Mouse (Mus musculus): ENCODE results near the gene Zfp710. TPM values are rescaled to one million over a fixed set of nuclear protein-coding genes. Genes with fewer than 3 reads are reported as not detected.
"Not testable (repeated sequence)": the region's sequence is repeated elsewhere in the genome, so short reads cannot be mapped to it uniquely, and the experiment has no call there.

The Zfp710 gene
- total and polyA plus RNA-seq, 3 experiments, result 14.8 to 19.1 TPM; not detected in 1

- no peak for TF ChIP-seq MEF2A (IDR thresholded peaks at IDR 0.05; ENCODE audit: extremely low read depth, insufficient replicate concordance, low read depth, low read length, poor library complexity, severe bottlenecking)
- TF ChIP-seq TBP (IDR thresholded peaks at IDR 0.05; ENCODE audit: low read depth, low read length), result no peak
- no peak for TF ChIP-seq MAFK (IDR thresholded peaks at IDR 0.05; ENCODE audit: borderline replicate concordance, low read depth, low read length)
- TF ChIP-seq UBTF (IDR thresholded peaks at IDR 0.05; ENCODE audit: borderline replicate concordance, insufficient read depth, low read depth, low read length), result no peak
- no peak for TF ChIP-seq GATA1 (IDR thresholded peaks at IDR 0.05; ENCODE audit: low read depth, low read length)
- TF ChIP-seq POLR2AphosphoS2 (IDR thresholded peaks at IDR 0.05; ENCODE audit: low read length), result no peak
- no peak for TF ChIP-seq EP300 (IDR thresholded peaks at IDR 0.05; ENCODE audit: low read depth in 1 of 2, low read length in 2 of 2)
- TF ChIP-seq ELF1 (IDR thresholded peaks at IDR 0.05; ENCODE audit: low read depth, low read length), result no peak
- no peak for TF ChIP-seq MYC (IDR thresholded peaks at IDR 0.05; ENCODE audit: low read depth, low read length)
- no peak for TF ChIP-seq CHD2 (IDR thresholded peaks at IDR 0.05; ENCODE audit: low read length)
- TF ChIP-seq POLR2A (IDR thresholded peaks at IDR 0.05; ENCODE audit: control insufficient read depth in 1 of 2, insufficient read depth in 1 of 2, low read depth in 1 of 2, low read length in 2 of 2, poor library complexity in 1 of 2), result no peak
- TF ChIP-seq MAZ (IDR thresholded peaks at IDR 0.05; ENCODE audit: low read depth, low read length), result no peak
- no peak for TF ChIP-seq KAT2A (conservative IDR thresholded peaks at IDR 0.05; ENCODE audit: low read depth, low read length)
- no peak for TF ChIP-seq POLR2AphosphoS5 (IDR thresholded peaks at IDR 0.05; ENCODE audit: borderline replicate concordance, low read depth, low read length)
- TF ChIP-seq ZKSCAN1 (IDR thresholded peaks at IDR 0.05; ENCODE audit: low read depth, low read length), result no peak
- no peak for TF ChIP-seq TCF12 (IDR thresholded peaks at IDR 0.05; ENCODE audit: low read depth, low read length)
- H3K27me3 ChIP-seq (ENCODE audit: control insufficient read depth in 1 of 2, insufficient read depth in 2 of 2, low read length in 2 of 2), result peaks cover 0 to 2% of the 10 kb centered on the region in 2 experiments; a peak in 2 of 4 replicates
These were observed 37.9 kb upstream of the Zfp710 start for GRCm38 (mm10) chr7:79986717-79987116.

GRCm38 (mm10) chr7:79987745-79988144 lies 36.9 kb upstream of the Zfp710 start:
- H3K36me3 ChIP-seq (ENCODE audit: control insufficient read depth in 1 of 2, insufficient read depth in 2 of 2, low read length in 2 of 2), result no peaks in the 10 kb centered on the region
- no peak overlapping the region for H3K9ac ChIP-seq (ENCODE audit: control insufficient read depth, low read depth, low read length, poor library complexity, severe bottlenecking)
- no peak overlapping the region for H3K4me3 ChIP-seq (ENCODE audit: control insufficient read depth in 1 of 2, insufficient read depth in 1 of 2, low read depth in 2 of 2, low read length in 2 of 2)
- H3K9me3 ChIP-seq (replicated peaks; ENCODE audit: insufficient read depth, low read length), result no peaks in the 10 kb centered on the region
- H3K27ac ChIP-seq (ENCODE audit: control insufficient read depth, low read depth, low read length), result no peak overlapping the region
- TF ChIP-seq POLR2AphosphoS5 (IDR thresholded peaks at IDR 0.05; ENCODE audit: borderline replicate concordance, low read depth, low read length), result no peak
- no peak for TF ChIP-seq RAD21 (IDR thresholded peaks at IDR 0.05; ENCODE audit: low read depth, low read length)
- TF ChIP-seq MAFK (IDR thresholded peaks at IDR 0.05; ENCODE audit: borderline replicate concordance, low read depth, low read length), result peak; percentile 51; the same call in 1 of the 2 replicates
- H3K4me1 ChIP-seq (ENCODE audit: control insufficient read depth in 1 of 2, insufficient read depth in 2 of 2, low read length in 2 of 2), result no peaks in the 10 kb centered on the region; a peak in 1 of 4 replicates
- peak; percentile 39 for DNase-seq (ENCODE audit: low read depth, low spot score)
- peaks cover 0 to 2% of the 10 kb centered on the region in 2 experiments; a peak in 2 of 4 replicates for H3K27me3 ChIP-seq (ENCODE audit: control insufficient read depth in 1 of 2, insufficient read depth in 2 of 2, low read length in 2 of 2)
- H3K79me2 ChIP-seq (ENCODE audit: control insufficient read depth, insufficient read depth, low read length, poor library complexity), result no peaks in the 10 kb centered on the region

More at GRCm38 (mm10) chr7:79986717-79987116, 37.9 kb upstream of the Zfp710 start:
- Histone ChIP-seq H3K27ac (ENCODE audit: control insufficient read depth, low read depth, low read length) (no peak overlapping the region), H3K4me3 (ENCODE audit: control insufficient read depth in 1 of 2, insufficient read depth in 1 of 2, low read depth in 2 of 2, low read length in 2 of 2) (no peak overlapping the region), H3K4me1 (ENCODE audit: control insufficient read depth in 1 of 2, insufficient read depth in 2 of 2, low read length in 2 of 2) (no peaks in the 10 kb centered on the region; a peak in 1 of 4 replicates), H3K79me2 (ENCODE audit: control insufficient read depth, insufficient read depth, low read length, poor library complexity) (no peaks in the 10 kb centered on the region), H3K9me3 (replicated peaks; ENCODE audit: insufficient read depth, low read length) (no peaks in the 10 kb centered on the region), H3K36me3 (ENCODE audit: control insufficient read depth in 1 of 2, insufficient read depth in 2 of 2, low read length in 2 of 2) (no peaks in the 10 kb centered on the region), H3K9ac (ENCODE audit: control insufficient read depth, low read depth, low read length, poor library complexity, severe bottlenecking) (no peak overlapping the region)
- DNase-seq (ENCODE audit: low read depth, low spot score), result no peak

GRCm38 (mm10) chr7:79988466-79988865 lies 36.1 kb upstream of the Zfp710 start:
- H3K36me3 ChIP-seq (ENCODE audit: control insufficient read depth in 1 of 2, insufficient read depth in 2 of 2, low read length in 2 of 2); H3K4me3 ChIP-seq (ENCODE audit: control insufficient read depth in 1 of 2, insufficient read depth in 1 of 2, low read depth in 2 of 2, low read length in 2 of 2); H3K4me1 ChIP-seq (ENCODE audit: control insufficient read depth in 1 of 2, insufficient read depth in 2 of 2, low read length in 2 of 2); DNase-seq (ENCODE audit: low read depth, low spot score); H3K9me3 ChIP-seq (replicated peaks; ENCODE audit: insufficient read depth, low read length); H3K27me3 ChIP-seq (ENCODE audit: control insufficient read depth in 1 of 2, insufficient read depth in 2 of 2, low read length in 2 of 2); H3K79me2 ChIP-seq (ENCODE audit: control insufficient read depth, insufficient read depth, low read length, poor library complexity); H3K27ac ChIP-seq (ENCODE audit: control insufficient read depth, low read depth, low read length); H3K9ac ChIP-seq (ENCODE audit: control insufficient read depth, low read depth, low read length, poor library complexity, severe bottlenecking): not testable (repeated sequence)

All from MEL (cell line).